Mouse (Mus musculus): ENCODE measurements around the gene Bri3bp.
A peak's percentile ranks its signal among the peaks of the same experiment; 100 is the strongest.

Gene Bri3bp

GRCm38 (mm10) chr5:125449306-125449705 is 7.9 kb downstream of the Bri3bp start:
- no peak for DNase-seq (ENCODE audit: extremely low spot score, low read depth, low spot score)

DNA sequence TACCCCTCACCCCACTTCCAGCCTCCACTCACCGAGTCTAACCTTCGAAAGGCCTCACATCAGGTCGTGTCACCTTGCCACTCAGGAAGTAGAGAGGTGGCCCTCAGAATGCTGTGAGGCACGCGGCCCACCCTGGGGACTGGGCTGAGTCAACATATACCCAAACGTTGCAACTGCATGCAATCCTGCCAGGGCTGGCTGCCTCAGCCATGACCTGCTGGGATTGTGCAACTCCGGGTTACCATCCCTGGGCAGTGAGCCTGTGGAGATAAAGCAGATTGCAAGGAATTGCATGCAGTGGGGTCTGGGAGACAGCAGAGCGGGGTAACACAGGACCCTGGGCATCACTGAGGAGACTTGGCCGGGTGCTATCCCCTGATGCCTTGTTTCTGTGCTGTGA is 11.2 kb downstream of the Bri3bp start:
- no peak for DNase-seq (ENCODE audit: extremely low spot score, low read depth, low spot score)

DNA sequence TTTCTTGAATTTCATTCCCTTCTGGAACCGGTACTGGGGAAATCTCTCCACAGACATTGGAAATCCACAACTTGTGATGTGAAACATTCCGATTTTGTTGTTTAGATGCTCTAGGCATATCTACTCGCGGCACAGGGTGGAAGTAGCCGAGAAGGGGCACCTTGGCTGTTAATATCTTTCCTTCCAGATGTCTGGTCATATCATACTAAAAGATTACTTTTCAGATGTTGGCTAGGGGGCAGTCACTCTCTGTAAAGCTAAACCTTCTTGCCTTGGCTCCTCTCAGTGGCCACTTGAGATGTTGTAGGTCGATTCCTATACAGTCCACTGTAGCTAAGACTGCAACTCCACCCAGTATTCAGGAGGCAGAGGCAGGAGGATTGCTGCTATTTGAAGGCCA is 14.7 kb downstream of the Bri3bp start:
- no peak for DNase-seq (ENCODE audit: extremely low spot score, low read depth, low spot score)

DNA sequence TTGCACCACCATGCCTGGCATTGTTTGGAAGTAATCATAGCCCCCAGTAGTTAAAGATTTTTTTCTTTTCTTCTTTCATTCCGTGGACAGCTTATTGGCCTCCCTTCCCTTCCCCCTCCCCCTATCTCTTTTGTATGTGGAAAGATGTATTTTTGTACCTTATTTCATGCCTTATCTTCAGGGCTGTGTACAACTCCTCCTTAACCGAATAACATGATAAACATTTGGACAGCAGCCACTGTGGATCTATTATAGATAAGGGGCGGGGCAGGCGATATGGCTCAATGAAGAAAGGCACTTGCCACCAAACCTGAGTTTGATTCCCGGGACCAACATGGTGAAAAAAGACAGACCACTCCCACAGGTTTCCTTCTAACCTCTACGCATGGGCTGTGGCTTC is 16.2 kb downstream of the Bri3bp start:
- DNase-seq (ENCODE audit: extremely low spot score, low read depth, low spot score): no peak

DNA sequence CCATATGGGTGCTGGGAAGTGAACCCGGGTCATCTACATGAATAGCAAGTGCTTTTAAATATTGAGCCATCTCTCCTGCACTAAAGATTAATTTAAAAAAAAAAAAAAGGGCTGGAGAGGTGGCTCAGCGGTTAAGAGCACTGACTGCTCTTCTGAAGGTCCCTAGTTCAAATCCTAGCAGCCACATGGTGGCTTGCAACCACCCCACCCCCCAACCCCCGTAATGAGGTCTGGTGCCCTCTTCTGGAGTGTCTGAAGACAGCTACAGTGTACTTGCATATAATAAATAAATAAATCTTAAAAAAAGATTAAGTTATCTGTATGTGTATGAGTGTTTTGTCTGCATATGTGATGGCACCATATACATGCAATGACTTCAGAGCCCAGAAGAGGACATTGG is 19.2 kb downstream of the Bri3bp start:
- no peak for DNase-seq (ENCODE audit: extremely low spot score, low read depth, low spot score)

GRCm38 (mm10) chr5:125461868-125462445 is 20.6 kb downstream of the Bri3bp start:
- DNase-seq (ENCODE audit: extremely low spot score, low read depth, low spot score): no peak

- no peak for DNase-seq (ENCODE audit: extremely low spot score, low read depth, low spot score)
These were observed 23.8 kb downstream of the Bri3bp start for GRCm38 (mm10) chr5:125465192-125465591.

DNA sequence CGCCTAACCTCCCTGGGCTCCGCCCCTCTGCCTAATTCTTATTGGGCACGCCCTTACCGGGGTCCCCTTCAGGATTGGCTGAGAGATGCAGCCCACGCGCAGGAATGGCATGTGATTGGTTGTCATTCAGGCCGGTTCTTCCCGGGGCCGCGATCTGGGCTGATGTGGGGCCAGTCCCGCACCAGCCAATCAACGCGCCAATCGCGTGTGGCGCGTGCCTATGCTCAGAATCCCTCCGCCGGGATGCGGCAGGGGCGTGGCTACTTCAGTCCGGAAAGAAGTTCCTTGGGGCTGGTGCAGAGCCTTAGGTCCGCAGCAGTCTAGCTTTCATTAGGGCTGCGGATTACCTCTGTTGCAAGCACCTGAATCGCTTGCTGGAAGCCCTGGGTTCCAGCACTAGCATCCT is 24.3 kb downstream of the Bri3bp start:
- peak; percentile 94 for DNase-seq (ENCODE audit: extremely low spot score, low read depth, low spot score)

- no peak for DNase-seq (ENCODE audit: extremely low spot score, low read depth, low spot score)
These were observed 25.1 kb downstream of the Bri3bp start for GRCm38 (mm10) chr5:125466483-125466882.

GRCm38 (mm10) chr5:125467261-125467660 is 25.9 kb downstream of the Bri3bp start:
- no peak for DNase-seq (ENCODE audit: extremely low spot score, low read depth, low spot score)

- no peak for DNase-seq (ENCODE audit: extremely low spot score, low read depth, low spot score)
These were observed 29.3 kb downstream of the Bri3bp start for GRCm38 (mm10) chr5:125470713-125471112.

- no peak for DNase-seq (ENCODE audit: extremely low spot score, low read depth, low spot score)
These were observed 31.6 kb downstream of the Bri3bp start for GRCm38 (mm10) chr5:125472796-125473475.

GRCm38 (mm10) chr5:125475030-125475429 is 33.7 kb downstream of the Bri3bp start:
- no peak for DNase-seq (ENCODE audit: extremely low spot score, low read depth, low spot score)

DNA sequence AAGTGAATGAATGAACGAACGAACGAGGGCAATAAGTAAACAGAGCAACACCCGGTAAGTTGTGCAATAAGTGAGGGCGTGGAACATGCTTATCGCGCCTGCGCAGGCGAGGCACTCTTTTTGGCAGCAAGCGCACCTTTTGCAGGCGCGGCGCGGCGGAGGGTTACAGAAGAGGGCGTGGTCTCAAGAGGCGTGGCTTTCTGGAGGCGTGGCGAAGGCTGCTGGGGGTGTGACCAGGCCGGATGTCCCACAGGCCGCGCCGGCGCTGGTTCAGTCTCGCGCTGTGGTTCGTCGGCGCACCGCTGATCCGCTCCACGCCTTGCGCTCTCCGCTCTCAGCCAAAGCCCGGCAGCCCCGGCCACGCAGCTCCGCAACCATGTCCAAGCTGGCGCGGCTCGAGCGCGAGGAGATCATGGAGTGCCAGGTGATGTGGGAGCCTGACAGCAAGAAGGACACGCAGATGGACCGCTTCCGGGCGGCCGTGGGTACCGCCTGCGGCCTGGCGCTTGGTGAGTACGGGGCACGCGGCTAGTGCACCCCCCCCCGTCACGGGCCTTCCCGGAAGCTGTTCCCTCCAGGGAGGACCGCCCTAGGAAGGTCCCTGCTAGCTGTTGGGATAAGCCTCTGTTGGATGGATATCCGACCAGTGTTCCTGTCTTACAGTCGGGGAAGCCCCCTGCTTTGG is 34.4 kb downstream of the Bri3bp start, which contains the start of gene Aacs:
Gene Aacs, plus strand, starts transcription at position 214 of the 685 bp plus-strand sequence.
- peak; percentile 79 for DNase-seq (ENCODE audit: extremely low spot score, low read depth, low spot score)

DNA sequence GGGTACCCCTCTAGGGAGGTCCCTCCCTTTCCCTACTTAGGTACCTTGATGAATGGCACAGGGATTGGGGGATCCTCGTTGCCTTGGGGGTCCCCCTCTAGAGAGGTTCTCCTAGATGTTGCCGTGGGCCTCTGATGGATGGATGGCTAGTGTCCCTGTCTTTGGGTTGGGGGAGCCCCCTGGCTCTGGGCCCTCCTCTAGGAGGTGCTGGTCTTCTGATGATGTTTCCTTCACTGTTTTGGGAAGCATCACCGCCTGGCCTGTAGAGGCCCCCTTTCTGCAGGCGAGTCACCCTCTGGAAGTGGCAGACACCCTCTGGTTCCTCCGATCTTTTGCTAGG is 34.9 kb downstream of the Bri3bp start:
- DNase-seq (ENCODE audit: extremely low spot score, low read depth, low spot score): no peak

DNA sequence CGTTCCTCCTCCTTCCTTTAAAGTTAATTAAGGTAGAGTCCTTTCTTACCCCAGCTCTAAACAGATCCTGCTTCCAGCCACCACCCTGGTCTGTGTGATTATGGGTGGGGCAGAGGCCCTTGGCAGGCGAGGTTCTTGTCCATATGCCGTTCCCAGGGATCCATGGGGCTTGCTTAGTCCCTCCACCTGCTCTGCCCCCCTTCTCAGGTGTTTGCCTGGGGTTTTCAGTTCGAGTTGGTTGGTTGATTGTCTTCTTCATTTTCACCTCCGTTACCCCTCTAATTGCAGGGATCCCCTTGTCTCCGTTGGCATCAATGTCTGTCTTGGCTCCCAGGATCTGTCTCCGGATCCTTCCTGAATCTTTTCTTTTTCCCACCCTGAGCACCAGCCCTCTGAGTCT is 35.4 kb downstream of the Bri3bp start:
- DNase-seq (ENCODE audit: extremely low spot score, low read depth, low spot score): no peak

DNA sequence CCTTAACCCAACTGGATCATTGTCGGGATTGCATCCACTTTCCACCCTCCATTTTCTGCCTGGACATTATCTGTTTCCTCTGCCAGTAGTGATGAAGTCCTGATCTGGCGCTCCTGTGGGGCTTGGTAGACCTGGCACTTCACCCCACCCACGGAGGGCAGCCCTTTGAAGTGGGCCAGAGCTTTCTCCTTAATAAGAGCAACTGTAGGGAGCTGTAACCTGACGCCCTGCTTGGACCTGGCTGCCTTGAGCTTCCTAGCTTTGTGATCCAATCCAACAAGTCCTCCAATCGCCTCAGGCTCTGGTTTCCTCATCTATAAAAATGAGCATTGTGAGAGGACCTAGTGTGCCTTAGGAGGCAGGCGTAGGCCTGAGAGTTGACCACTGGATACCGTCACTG is 36.2 kb downstream of the Bri3bp start:
- DNase-seq (ENCODE audit: extremely low spot score, low read depth, low spot score): no peak

DNA sequence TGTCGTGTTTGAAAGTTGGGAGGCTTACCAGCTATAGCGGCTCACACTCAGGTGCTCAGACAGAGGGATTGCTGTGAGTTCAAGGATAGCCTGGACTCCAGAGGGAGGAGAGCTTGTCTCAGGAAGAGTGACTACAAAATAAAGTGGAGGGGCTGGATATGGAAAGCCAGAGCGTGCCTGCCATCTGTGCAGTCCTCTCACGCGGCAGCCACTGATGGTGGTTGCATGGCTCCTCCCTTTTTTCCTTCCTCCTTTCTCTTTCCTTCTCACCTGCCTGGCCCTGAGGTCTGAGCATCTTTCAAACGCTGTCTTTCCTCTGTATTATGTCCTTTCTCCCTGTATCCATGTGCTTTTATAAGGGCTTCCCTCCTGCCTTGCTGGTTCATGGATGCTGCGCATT is 36.7 kb downstream of the Bri3bp start:
- no peak for DNase-seq (ENCODE audit: extremely low spot score, low read depth, low spot score)

DNA sequence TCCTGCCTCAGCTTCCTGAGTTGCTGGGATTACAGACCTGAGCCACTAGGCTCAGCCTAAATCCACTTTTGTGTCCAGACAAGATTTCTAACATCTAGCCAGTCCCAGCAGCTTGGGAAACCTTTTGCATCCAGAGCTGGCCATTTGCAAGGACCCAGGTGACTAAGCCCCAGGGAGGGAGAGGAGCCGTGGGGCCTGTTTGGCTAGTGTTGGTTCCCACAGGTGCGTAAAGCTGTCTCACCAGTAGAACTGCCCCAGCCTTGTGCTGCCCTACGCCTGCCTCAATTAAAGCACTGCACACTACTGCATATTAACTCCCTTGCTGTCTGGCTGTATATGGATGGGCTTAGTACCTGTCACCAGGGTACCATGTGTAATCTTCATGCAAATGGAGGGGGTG is 38.0 kb downstream of the Bri3bp start:
- DNase-seq (ENCODE audit: extremely low spot score, low read depth, low spot score): no peak

- DNase-seq (ENCODE audit: extremely low spot score, low read depth, low spot score): no peak
These were observed 39.3 kb downstream of the Bri3bp start for GRCm38 (mm10) chr5:125480434-125481231.

DNA sequence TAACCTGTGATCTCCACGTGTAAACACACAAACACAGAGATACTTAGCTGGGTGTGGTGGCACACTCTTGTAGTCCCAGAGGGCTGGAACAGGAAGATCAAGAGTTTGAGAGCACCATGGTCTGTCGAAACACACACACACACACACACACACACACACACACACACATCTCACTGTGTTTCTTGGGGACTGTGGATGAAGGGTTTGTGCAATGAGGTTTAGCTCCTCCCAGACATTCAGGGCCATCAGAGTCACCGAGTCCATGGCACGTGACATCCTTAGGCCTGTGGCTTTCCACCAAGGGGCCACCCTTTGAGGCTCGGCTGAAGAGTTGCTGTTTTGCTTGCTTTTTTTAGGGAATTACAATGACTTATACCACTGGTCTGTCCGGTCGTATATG is 41.1 kb downstream of the Bri3bp start:
- DNase-seq (ENCODE audit: extremely low spot score, low read depth, low spot score): no peak
